Mouse (Mus musculus) thymus, adult 2 months (tissue): ENCODE results near the gene Zfp975.
"Not testable (repeated sequence)": the region's sequence is repeated elsewhere in the genome, so short reads cannot be mapped to it uniquely, and the experiment has no call there.

ENCODE experiments used
- CTCF ChIP-seq: fragments of 200-500 bp; IDR thresholded peaks from 2 replicates; pipeline ENCODE4 v1.5.1; 2012; ENCODE audit warnings: mild to moderate bottlenecking, control low read depth, low read length, moderate library complexity, borderline replicate concordance; ENCODE audit not compliant: control insufficient read depth, poor library complexity, insufficient read depth; ENCODE audit errors: extremely low read depth
- POLR2A ChIP-seq: fragments of 200-500 bp; IDR thresholded peaks from 2 replicates; pipeline ENCODE4 v1.6.1; 2012; ENCODE audit warnings: mild to moderate bottlenecking, low read length, control low read depth, moderate library complexity; ENCODE audit not compliant: control insufficient read depth, poor library complexity, insufficient read depth; ENCODE audit errors: extremely low read depth

- not testable (repeated sequence) for TF ChIP-seq POLR2A, CTCF
These were observed 34.4 kb upstream of the Zfp975 start, which contains the start of gene Gm17067 for GRCm38 (mm10) chr7:42726917-42727316.
